Mouse (Mus musculus) brain, embryonic 14.5 days (tissue): Measurements from ENCODE around the gene Arsb.

ENCODE experiments used
- CTCF ChIP-seq: fragments of 200-500 bp; IDR thresholded peaks from 2 replicates; pipeline ENCODE4 v1.5.1; 2012; ENCODE audit warnings: inconsistent platforms, mild to moderate bottlenecking, moderate library complexity, borderline replicate concordance; ENCODE audit not compliant: insufficient read depth, insufficient read length; ENCODE audit errors: extremely low read depth
- POLR2A ChIP-seq: fragments of 200-500 bp; IDR thresholded peaks from 2 replicates; pipeline ENCODE4 v1.6.1; 2012; ENCODE audit warnings: mild to moderate bottlenecking, inconsistent platforms, borderline replicate concordance; ENCODE audit not compliant: poor library complexity, insufficient read depth, insufficient read length, severe bottlenecking; ENCODE audit errors: extremely low read depth

- TF ChIP-seq CTCF (no peak), POLR2A (no peak)
Measured at GRCm38 (mm10) chr13:93721916-93722315, 49.5 kb upstream of the Arsb start.
